Mouse (Mus musculus): ENCODE measurements around the gene Brca1.
"Not testable (repeated sequence)": the region's sequence is repeated elsewhere in the genome, so short reads cannot be mapped to it uniquely, and the experiment has no call there.

Brca1 gene

GRCm38 (mm10) chr11:101449596-101449995 lies 102.2 kb downstream of the Brca1 start:
- not testable (repeated sequence) for DNase-seq (ENCODE audit: low read depth, low spot score)

- peak; percentile 52 for DNase-seq (ENCODE audit: low read depth, low spot score)
Observed at GRCm38 (mm10) chr11:101448899-101449298, 102.9 kb downstream of the Brca1 start.

- peak; percentile 98 for DNase-seq (ENCODE audit: low read depth, low spot score)
Observed at GRCm38 (mm10) chr11:101448274-101448746, 103.4 kb downstream of the Brca1 start, which contains the start of gene Ifi35. Gene Ifi35, plus strand, starts transcription at chr11:101448407.

- DNase-seq (ENCODE audit: low read depth, low spot score) = no peak
Observed at GRCm38 (mm10) chr11:101447786-101448185, 104.0 kb downstream of the Brca1 start.

- not testable (repeated sequence) for DNase-seq (ENCODE audit: low read depth, low spot score)
Observed at GRCm38 (mm10) chr11:101446860-101447259, 104.9 kb downstream of the Brca1 start.

- DNase-seq (ENCODE audit: low read depth, low spot score) = peak; percentile 50
Observed at GRCm38 (mm10) chr11:101446319-101446718, 105.4 kb downstream of the Brca1 start.

GRCm38 (mm10) chr11:101442760-101443159 lies 109.0 kb downstream of the Brca1 start:
- peak; percentile 42 for DNase-seq (ENCODE audit: low read depth, low spot score)

- peak; percentile 100 for DNase-seq (ENCODE audit: low read depth, low spot score)
Observed at GRCm38 (mm10) chr11:101442127-101442693, 109.5 kb downstream of the Brca1 start, which contains the start of gene Rpl27. Gene Rpl27, plus strand, starts transcription at chr11:101442298.

- DNase-seq (ENCODE audit: low read depth, low spot score) = not testable (repeated sequence)
Observed at GRCm38 (mm10) chr11:101441450-101442126, 110.2 kb downstream of the Brca1 start.

Data from 3T3-L1 (cell line).